Mouse (Mus musculus) liver, embryonic 11.5 days (tissue): Measurements from ENCODE around the gene Dusp5. TPM values are rescaled to one million over a fixed set of nuclear protein-coding genes. Genes with fewer than 3 reads are reported as not detected.
A peak's percentile ranks its signal among the peaks of the same experiment; 100 is the strongest.

Experiments used
- ATAC-seq: fragments of 200-750 bp; cut with Nextera tagmentation; replicated peaks from 2 replicates; pipeline ENCODE4 v1.8.0; 2017; ENCODE audit warnings: moderate number of reproducible peaks, mild to moderate bottlenecking, moderate TSS enrichment, moderate library complexity; ENCODE audit not compliant: low FRiP score
- DNase-seq: peaks from one replicate; pipeline ENCODE4 v3.0.0-alpha.2; 2017; ENCODE audit warnings: low spot score
- H3K27ac ChIP-seq: fragments of 300-500 bp; sonication (generic); 2 replicates; pipeline ENCODE4 v1.5.1; 2014; ENCODE audit warnings: mild to moderate bottlenecking, low read depth, low read length, control low read depth
- H3K27me3 ChIP-seq: fragments of 300-500 bp; sonication (generic); replicated peaks from 2 replicates; pipeline ENCODE4 v1.6.1; 2014; ENCODE audit warnings: low read length, mixed read lengths; ENCODE audit not compliant: control insufficient read depth, insufficient read depth
- H3K36me3 ChIP-seq: fragments of 300-500 bp; sonication (generic); 2 replicates; pipeline ENCODE4 v1.6.1; 2014; ENCODE audit warnings: mild to moderate bottlenecking, low read length, moderate library complexity, mixed read lengths; ENCODE audit not compliant: control insufficient read depth, insufficient read depth
- H3K4me1 ChIP-seq: fragments of 300-500 bp; sonication (generic); replicated peaks from 2 replicates; pipeline ENCODE4 v1.6.1; 2014; ENCODE audit warnings: low read length, mixed read lengths; ENCODE audit not compliant: control insufficient read depth, insufficient read depth
- H3K4me2 ChIP-seq: fragments of 300-500 bp; sonication (generic); 2 replicates; pipeline ENCODE4 v1.6.1; 2014; ENCODE audit warnings: mild to moderate bottlenecking, control low read depth, moderate library complexity
- H3K4me3 ChIP-seq: fragments of 300-500 bp; sonication (generic); 2 replicates; pipeline ENCODE4 v1.5.1; 2014; ENCODE audit warnings: low read depth, low read length, control low read depth
- H3K9ac ChIP-seq: fragments of 300-500 bp; sonication (generic); 2 replicates; pipeline ENCODE4 v1.6.1; 2014; ENCODE audit warnings: low read depth, low read length, control low read depth
- H3K9me3 ChIP-seq: fragments of 300-500 bp; sonication (generic); 2 replicates; pipeline ENCODE4 v1.6.1; 2016; ENCODE audit warnings: low read length, inconsistent platforms, mixed read lengths; ENCODE audit not compliant: control insufficient read depth
- WGBS: fragments of 180-500 bp; shearing (Covaris S2); extraction: QIAGEN DNeasy Blood & Tissue Kit; methylation state at CpG from one replicate; pipeline ENCODE4 v1.1.7; 2014; 5-methylcytosine and 5-hydroxymethylcytosine counted together
- polyA plus RNA-seq: library from polyadenylated mRNA; unstranded; fragments of >200 nt; fragmentation: Nextera tagmentation; extraction: Ambion mirVana; gene quantifications from 2 replicates; pipeline ENCODE4 v1.2.1, GENCODE M21; 2014

Gene Dusp5
- 6.7 TPM in 2 replicates for polyA plus RNA-seq

DNA sequence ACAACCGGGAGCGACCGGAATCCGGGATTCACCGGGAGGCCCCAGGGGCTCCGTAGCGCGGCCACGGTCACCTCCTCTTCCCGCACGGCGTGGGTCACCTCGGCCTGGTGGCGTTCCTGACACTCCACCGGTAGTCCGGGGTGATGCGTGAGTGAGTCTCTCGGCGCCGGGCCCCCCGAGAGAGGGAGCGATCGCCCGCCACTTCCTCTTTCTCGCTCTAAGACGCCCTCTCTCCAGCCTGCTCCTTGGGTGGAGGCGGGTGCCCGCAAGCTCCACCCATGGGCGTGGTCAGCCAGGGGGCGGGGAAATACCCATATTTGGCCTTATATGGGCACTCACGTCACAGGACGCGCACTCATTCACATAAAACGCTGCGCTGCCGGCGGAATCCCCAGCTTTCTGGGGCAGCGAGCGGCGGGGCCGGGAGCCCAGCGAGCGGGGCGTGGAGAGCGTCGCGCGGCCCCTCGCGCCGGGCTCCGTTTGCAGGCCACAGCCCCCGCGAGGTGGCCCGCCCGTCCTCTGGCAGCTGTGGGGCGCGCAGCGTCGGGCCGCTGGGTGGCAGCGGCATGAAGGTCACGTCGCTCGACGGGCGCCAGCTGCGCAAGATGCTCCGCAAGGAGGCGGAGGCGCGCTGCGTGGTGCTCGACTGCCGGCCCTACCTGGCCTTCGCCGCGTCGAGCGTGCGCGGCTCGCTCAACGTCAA lies at the start of gene Dusp5:
Dusp5 (plus strand) TSS at position 358 of the 703 bp plus-strand sequence.
- Histone ChIP-seq H3K9ac (peak within 1 kb of the TSS; percentile 63), H3K4me1 (peaks cover 22% of the 10 kb centered on the region; the same call in 1 of the 2 replicates), H3K4me2 (peak within 1 kb of the TSS; percentile 92), H3K27ac (peak within 1 kb of the TSS; percentile 40; the same call in 1 of the 2 replicates), H3K9me3 (no peaks in the 10 kb centered on the region), H3K36me3 (no peaks in the 10 kb centered on the region), H3K4me3 (peak within 1 kb of the TSS; percentile 64), H3K27me3 (peaks cover 22% of the 10 kb centered on the region)
- DNase-seq (peak; percentile 98), ATAC-seq (peak; percentile 97)
- WGBS, result under 1% methylated on average over 76 of the region's 84 CpGs

DNA sequence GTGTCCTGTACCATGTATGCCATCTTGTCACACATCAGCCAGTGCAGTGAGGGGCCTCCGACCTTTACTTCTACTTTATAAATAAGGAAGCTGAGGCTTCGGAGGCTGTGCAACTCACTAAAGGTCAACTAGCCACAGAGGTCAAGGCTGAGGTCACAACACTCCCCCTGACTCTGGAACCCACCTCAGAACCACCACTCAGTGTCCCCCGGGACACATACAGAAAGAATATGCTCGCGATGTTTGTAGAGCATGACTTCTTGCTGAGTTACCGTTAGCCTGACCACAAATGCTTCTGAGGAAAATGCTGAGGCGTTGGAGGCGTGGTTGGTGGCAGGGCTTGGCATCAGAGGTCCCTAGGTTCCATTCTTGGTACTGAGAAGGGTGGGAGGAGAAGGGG lies 49.3 kb upstream of the Dusp5 start:
- H3K4me2 ChIP-seq, result no peak overlapping the region
- no peak overlapping the region for H3K4me3 ChIP-seq
- H3K36me3 ChIP-seq, result no peaks in the 10 kb centered on the region
- no peak overlapping the region for H3K9ac ChIP-seq
- 42% methylated on average over 8 of the region's 8 CpGs for WGBS
- H3K27ac ChIP-seq, result no peak overlapping the region
- no peaks in the 10 kb centered on the region for H3K27me3 ChIP-seq
- H3K4me1 ChIP-seq, result peaks cover 10% of the 10 kb centered on the region; the same call in 1 of the 2 replicates
- DNase-seq, result no peak
- no peak for ATAC-seq
- H3K9me3 ChIP-seq, result no peaks in the 10 kb centered on the region

DNA sequence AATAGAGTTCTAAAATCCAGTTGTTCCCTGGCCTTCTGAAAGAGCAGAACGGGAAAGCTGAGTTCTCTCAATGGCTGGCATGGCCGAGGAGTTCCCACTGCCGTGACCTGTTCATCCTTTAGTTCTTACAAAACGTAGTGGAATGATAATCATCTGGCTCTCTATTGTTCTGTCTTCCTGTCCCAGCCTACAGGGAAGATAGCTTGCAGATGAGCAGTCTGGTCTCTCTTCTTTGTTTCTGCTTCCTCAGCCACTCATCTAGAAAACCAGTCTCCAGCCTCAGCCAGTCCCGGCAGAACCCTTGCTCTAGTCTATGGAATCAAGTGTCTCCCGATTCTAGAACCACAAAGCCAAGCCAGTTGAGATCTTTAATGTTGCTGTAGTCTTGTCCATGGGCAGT lies 46.8 kb upstream of the Dusp5 start:
- Histone ChIP-seq H3K9me3 (no peaks in the 10 kb centered on the region), H3K4me1 (peaks cover 4% of the 10 kb centered on the region; the same call in 1 of the 2 replicates), H3K27ac (no peak overlapping the region), H3K4me2 (no peak overlapping the region), H3K4me3 (no peak overlapping the region), H3K27me3 (no peaks in the 10 kb centered on the region), H3K36me3 (no peaks in the 10 kb centered on the region), H3K9ac (no peak overlapping the region)
- WGBS, result 58% methylated on average over 6 of the region's 6 CpGs
- no peak for DNase-seq
- ATAC-seq, result no peak

DNA sequence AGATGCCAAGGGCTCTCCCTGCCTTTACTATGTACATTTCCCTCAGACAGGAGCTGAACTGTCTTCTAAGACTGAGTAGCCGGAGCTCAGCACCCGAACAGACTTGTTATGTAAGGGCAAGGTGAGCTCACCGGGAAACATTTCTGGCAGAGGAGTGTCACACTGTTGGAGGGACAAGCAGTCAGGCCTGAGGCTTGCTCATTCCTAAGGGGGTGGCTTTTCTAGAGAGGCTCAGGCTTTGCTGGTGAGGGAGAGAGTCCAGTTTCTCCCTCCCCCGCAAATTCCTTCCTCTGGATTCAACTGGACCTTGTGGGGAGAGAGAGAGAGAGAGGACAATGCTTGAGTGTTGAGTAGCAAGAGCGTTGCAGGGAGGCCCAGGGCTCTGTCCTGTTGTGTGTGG lies 46.4 kb upstream of the Dusp5 start:
- Histone ChIP-seq H3K9me3 (no peaks in the 10 kb centered on the region), H3K4me3 (no peak overlapping the region), H3K36me3 (no peaks in the 10 kb centered on the region), H3K4me2 (no peak overlapping the region), H3K4me1 (peaks cover 3% of the 10 kb centered on the region; the same call in 1 of the 2 replicates), H3K27me3 (no peaks in the 10 kb centered on the region), H3K9ac (no peak overlapping the region), H3K27ac (no peak overlapping the region)
- WGBS, result 77% methylated on average over 5 of the region's 5 CpGs
- ATAC-seq (no peak), DNase-seq (no peak)

DNA sequence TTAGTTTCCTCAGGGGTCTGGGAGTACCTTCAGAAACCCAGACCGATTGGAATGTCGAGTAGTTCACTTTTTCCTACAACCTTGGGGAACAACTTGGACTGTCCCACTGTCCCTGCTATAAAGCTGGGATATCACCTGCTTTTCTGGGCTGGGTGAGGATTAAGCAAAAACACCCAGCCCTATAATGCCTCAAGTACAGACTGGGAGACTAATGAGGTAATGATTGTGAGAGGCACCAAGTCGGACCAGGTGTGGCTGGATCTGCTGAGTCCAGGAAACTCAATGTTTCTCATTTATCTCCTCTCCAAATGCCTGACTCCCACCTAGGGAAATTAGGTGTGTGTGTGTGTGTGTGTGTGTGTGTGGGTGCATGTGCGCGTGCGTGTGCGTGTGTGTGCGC lies 44.9 kb upstream of the Dusp5 start:
- no peak for ATAC-seq

DNA sequence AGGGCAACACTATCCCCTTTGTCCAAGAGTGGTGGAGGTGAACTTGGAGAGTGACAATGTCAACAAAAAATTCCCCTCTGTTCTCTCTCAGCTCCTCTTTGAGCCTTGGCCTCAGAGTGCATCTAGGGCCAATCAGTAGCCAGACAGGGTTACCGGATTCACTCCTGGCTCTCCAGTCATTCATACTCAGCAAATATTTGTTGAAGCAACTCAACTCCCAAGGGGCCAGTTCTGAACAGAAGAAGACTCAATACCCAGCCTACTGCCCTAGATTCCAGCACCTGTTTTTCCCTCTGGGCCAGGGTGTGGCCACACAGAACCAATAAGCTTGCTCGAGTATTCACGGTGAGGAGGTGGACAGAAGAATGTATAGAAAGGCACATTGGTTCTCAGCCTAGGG lies 44.0 kb upstream of the Dusp5 start:
- 80% methylated on average over 3 of the region's 3 CpGs for WGBS
- H3K9me3 ChIP-seq, result no peaks in the 10 kb centered on the region
- DNase-seq, result no peak
- no peak overlapping the region for H3K9ac ChIP-seq
- no peaks in the 10 kb centered on the region for H3K27me3 ChIP-seq
- no peak for ATAC-seq
- no peaks in the 10 kb centered on the region for H3K36me3 ChIP-seq
- H3K4me2 ChIP-seq, result no peak overlapping the region
- no peak overlapping the region for H3K4me3 ChIP-seq
- H3K4me1 ChIP-seq, result no peaks in the 10 kb centered on the region; the same call in 1 of the 2 replicates
- H3K27ac ChIP-seq, result no peak overlapping the region

More for the DNA sequence above, 44.9 kb upstream of the Dusp5 start:
- Histone ChIP-seq H3K27ac (no peak overlapping the region), H3K9ac (no peak overlapping the region), H3K27me3 (no peaks in the 10 kb centered on the region), H3K4me2 (no peak overlapping the region), H3K4me1 (peaks cover 3% of the 10 kb centered on the region; the same call in 1 of the 2 replicates), H3K4me3 (no peak overlapping the region), H3K36me3 (no peaks in the 10 kb centered on the region), H3K9me3 (no peaks in the 10 kb centered on the region)
- no peak for DNase-seq
- 90% methylated on average over 8 of the region's 8 CpGs for WGBS

DNA sequence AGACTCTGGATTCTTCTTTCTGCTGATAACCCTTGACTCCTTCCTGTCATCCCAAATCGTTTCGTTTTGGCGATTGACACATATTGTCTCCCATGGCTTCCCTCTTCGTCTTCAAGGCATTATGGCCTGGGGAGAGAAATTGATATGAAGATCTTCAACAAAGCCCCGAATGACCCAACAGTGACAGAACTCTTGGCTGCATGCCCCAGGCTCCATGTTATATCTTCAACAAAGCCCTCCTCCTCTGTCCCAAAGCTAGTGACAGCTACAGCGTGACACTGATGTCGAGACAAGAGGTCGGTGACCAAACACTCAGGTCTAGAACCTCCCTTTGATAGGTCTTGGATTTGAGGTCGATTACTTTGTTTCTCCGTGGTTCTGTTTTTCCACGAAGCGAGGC lies 39.7 kb upstream of the Dusp5 start:
- H3K27me3 ChIP-seq, result no peaks in the 10 kb centered on the region
- H3K36me3 ChIP-seq, result no peaks in the 10 kb centered on the region
- H3K4me1 ChIP-seq, result peaks cover 8% of the 10 kb centered on the region
- H3K9me3 ChIP-seq, result no peaks in the 10 kb centered on the region
- ATAC-seq (no peak), DNase-seq (no peak)
- no peak overlapping the region for H3K4me2 ChIP-seq
- H3K9ac ChIP-seq, result no peak overlapping the region
- no peak overlapping the region for H3K27ac ChIP-seq
- H3K4me3 ChIP-seq, result no peak overlapping the region
- 80% methylated on average over 12 of the region's 12 CpGs for WGBS

DNA sequence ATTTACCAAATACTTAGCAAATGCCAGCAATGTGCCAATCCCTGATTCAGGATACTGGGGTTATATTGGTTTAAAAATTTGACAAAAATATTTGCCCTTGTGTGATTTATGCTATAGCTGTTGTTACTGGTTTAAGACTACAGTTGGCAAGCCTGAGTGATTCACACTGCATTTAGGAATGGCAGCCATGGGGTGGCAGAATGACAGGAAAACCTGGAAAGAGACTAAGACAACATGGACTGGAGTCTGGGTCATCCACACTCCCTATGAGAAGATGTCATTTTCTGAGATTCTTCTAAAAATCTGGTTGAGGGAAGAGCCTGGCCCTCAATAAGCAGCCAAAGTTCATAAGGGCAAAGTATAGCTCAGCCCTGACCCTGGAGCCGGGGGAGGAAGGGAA lies 39.0 kb upstream of the Dusp5 start:
- Histone ChIP-seq H3K9ac (no peak overlapping the region), H3K4me1 (peaks cover 8% of the 10 kb centered on the region), H3K36me3 (no peaks in the 10 kb centered on the region), H3K4me2 (no peak overlapping the region), H3K9me3 (no peaks in the 10 kb centered on the region), H3K4me3 (no peak overlapping the region), H3K27me3 (no peaks in the 10 kb centered on the region), H3K27ac (no peak overlapping the region)
- ATAC-seq, result no peak
- DNase-seq, result no peak
- WGBS, result 88% methylated on average over 1 of the region's 1 CpGs

DNA sequence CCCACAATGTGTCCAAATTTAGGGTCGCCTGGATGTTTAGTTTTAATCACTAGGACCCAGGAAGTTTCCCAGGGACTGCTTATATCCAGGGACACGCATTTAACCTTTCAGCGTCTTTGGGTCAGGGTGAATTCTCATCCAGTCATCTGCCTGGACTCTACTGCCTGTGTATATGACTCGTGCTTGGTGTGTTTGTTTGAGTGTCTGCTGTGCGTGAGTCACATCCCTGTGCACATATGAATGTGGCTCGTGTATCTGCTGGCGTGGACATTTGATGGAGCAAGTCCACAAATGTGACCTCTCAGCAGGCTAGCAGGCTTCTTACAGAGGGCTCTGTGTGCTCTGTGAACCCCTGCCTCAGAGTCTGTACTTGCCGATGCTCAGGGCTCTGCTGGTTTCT lies 38.0 kb upstream of the Dusp5 start:
- Histone ChIP-seq H3K36me3 (no peaks in the 10 kb centered on the region), H3K4me1 (peaks cover 8% of the 10 kb centered on the region), H3K4me3 (no peak overlapping the region), H3K27me3 (no peaks in the 10 kb centered on the region), H3K9me3 (no peaks in the 10 kb centered on the region), H3K9ac (no peak overlapping the region), H3K27ac (no peak overlapping the region), H3K4me2 (no peak overlapping the region)
- ATAC-seq (no peak), DNase-seq (no peak)
- WGBS, result 76% methylated on average over 8 of the region's 8 CpGs
